Mouse (Mus musculus) heart, embryonic 10.5 days (tissue): ENCODE results near the gene Btbd18. TPM values are rescaled to one million over a fixed set of nuclear protein-coding genes. Genes with fewer than 3 reads are reported as not detected.

Experiments used
- DNase-seq: peaks from one replicate; pipeline ENCODE4 v3.0.0-alpha.2; 2017; ENCODE audit warnings: low spot score
- H3K27ac ChIP-seq: fragments of 300-500 bp; sonication (generic); 2 replicates; pipeline ENCODE4 v1.5.1; 2016; ENCODE audit warnings: mild to moderate bottlenecking
- H3K27me3 ChIP-seq: fragments of 300-500 bp; sonication (generic); 2 replicates; pipeline ENCODE4 v1.6.1; 2016; ENCODE audit warnings: mild to moderate bottlenecking; ENCODE audit not compliant: poor library complexity, insufficient read depth, severe bottlenecking
- H3K36me3 ChIP-seq: fragments of 300-500 bp; sonication (generic); 2 replicates; pipeline ENCODE4 v1.6.1; 2016; ENCODE audit warnings: mild to moderate bottlenecking, moderate library complexity
- H3K4me1 ChIP-seq: fragments of 300-500 bp; sonication (generic); 2 replicates; pipeline ENCODE4 v1.6.1; 2016; ENCODE audit warnings: mild to moderate bottlenecking
- H3K4me3 ChIP-seq: fragments of 300-500 bp; sonication (generic); 2 replicates; pipeline ENCODE4 v1.5.1; 2016; ENCODE audit warnings: mild to moderate bottlenecking, moderate library complexity
- H3K9me3 ChIP-seq: fragments of 300-500 bp; sonication (generic); 2 replicates; pipeline ENCODE4 v1.6.1; 2016; ENCODE audit warnings: mild to moderate bottlenecking, moderate library complexity
- WGBS: fragments of 180-500 bp; shearing (Covaris S2); methylation state at CpG from one replicate; pipeline ENCODE4 v1.1.7; 2016; 5-methylcytosine and 5-hydroxymethylcytosine counted together
- polyA plus RNA-seq: library from polyadenylated mRNA; unstranded; fragments of >200 nt; fragmentation: Nextera tagmentation; extraction: Ambion mirVana; gene quantifications from 2 replicates; pipeline ENCODE4 v1.2.1, GENCODE M21; 2016

Btbd18 gene
- polyA plus RNA-seq, 1 experiment from 2014 or later, result 0.29 TPM

GRCm38 (mm10) chr2:84634006-84634405 is 24.9 kb upstream of the Btbd18 start:
- 40% methylated on average over 4 of the region's 4 CpGs for WGBS
- Histone ChIP-seq H3K27ac (peak overlapping the region; percentile 92), H3K9me3 (no peaks in the 10 kb centered on the region), H3K27me3 (no peaks in the 10 kb centered on the region), H3K4me3 (peak overlapping the region; percentile 45), H3K4me1 (peaks cover 75% of the 10 kb centered on the region), H3K36me3 (0 out of 2 replicates have a peak, but pooled peaks cover 2% of the 10 kb centered on the region)
- DNase-seq, result peak; percentile 48

- H3K36me3 ChIP-seq, result 0 out of 2 replicates have a peak, but pooled peaks cover 2% of the 10 kb centered on the region
- no peaks in the 10 kb centered on the region for H3K9me3 ChIP-seq
- H3K4me1 ChIP-seq, result peaks cover 84% of the 10 kb centered on the region
- WGBS, result 11% methylated on average over 4 of the region's 4 CpGs
- peak; percentile 77 for DNase-seq
- H3K27me3 ChIP-seq, result no peaks in the 10 kb centered on the region
- H3K27ac ChIP-seq, result peak overlapping the region; percentile 92
- H3K4me3 ChIP-seq, result peak overlapping the region; percentile 45
These were observed 23.9 kb upstream of the Btbd18 start for GRCm38 (mm10) chr2:84634934-84635482.

GRCm38 (mm10) chr2:84635611-84636010 is 23.3 kb upstream of the Btbd18 start:
- Histone ChIP-seq H3K4me3 (peak overlapping the region; percentile 45), H3K9me3 (no peaks in the 10 kb centered on the region), H3K27me3 (no peaks in the 10 kb centered on the region), H3K4me1 (peaks cover 90% of the 10 kb centered on the region), H3K36me3 (no peaks in the 10 kb centered on the region; the same call in 1 of the 2 replicates), H3K27ac (peak overlapping the region; percentile 92)
- 0% methylated on average over 2 of the region's 2 CpGs for WGBS
- DNase-seq, result peak; percentile 98

- Histone ChIP-seq H3K27me3 (no peaks in the 10 kb centered on the region), H3K4me1 (peaks cover 96% of the 10 kb centered on the region), H3K36me3 (no peaks in the 10 kb centered on the region; the same call in 1 of the 2 replicates), H3K27ac (peak overlapping the region; percentile 92), H3K9me3 (no peaks in the 10 kb centered on the region), H3K4me3 (peak overlapping the region; percentile 45)
- WGBS, result 16% methylated on average over 8 of the region's 8 CpGs
- peak; percentile 60 for DNase-seq
These were observed 22.6 kb upstream of the Btbd18 start for GRCm38 (mm10) chr2:84636231-84636741.

- Histone ChIP-seq H3K4me1 (peaks cover 91% of the 10 kb centered on the region), H3K4me3 (peak overlapping the region; percentile 45), H3K36me3 (peaks cover 5% of the 10 kb centered on the region; the same call in 1 of the 2 replicates), H3K27ac (peak overlapping the region; percentile 92), H3K27me3 (no peaks in the 10 kb centered on the region), H3K9me3 (no peaks in the 10 kb centered on the region)
- DNase-seq, result peak; percentile 73
- WGBS, result 25% methylated on average over 7 of the region's 7 CpGs
These were observed 21.3 kb upstream of the Btbd18 start for GRCm38 (mm10) chr2:84637452-84638165.

- Histone ChIP-seq H3K36me3 (peaks cover 5% of the 10 kb centered on the region; the same call in 1 of the 2 replicates), H3K9me3 (no peaks in the 10 kb centered on the region), H3K4me1 (peaks cover 89% of the 10 kb centered on the region), H3K4me3 (peak overlapping the region; percentile 38), H3K27me3 (no peaks in the 10 kb centered on the region), H3K27ac (peak overlapping the region; percentile 92)
- peak; percentile 16 for DNase-seq
- 42% methylated on average over 5 of the region's 5 CpGs for WGBS
These were observed 20.3 kb upstream of the Btbd18 start for GRCm38 (mm10) chr2:84638428-84639220.

GRCm38 (mm10) chr2:84640833-84641232 is 18.0 kb upstream of the Btbd18 start:
- no peak overlapping the region for H3K4me3 ChIP-seq
- no peaks in the 10 kb centered on the region for H3K27me3 ChIP-seq
- DNase-seq, result no peak
- peaks cover 9% of the 10 kb centered on the region; the same call in 1 of the 2 replicates for H3K36me3 ChIP-seq
- no peaks in the 10 kb centered on the region for H3K9me3 ChIP-seq
- peaks cover 73% of the 10 kb centered on the region for H3K4me1 ChIP-seq
- H3K27ac ChIP-seq, result no peak overlapping the region

GRCm38 (mm10) chr2:84646138-84646537 is 12.7 kb upstream of the Btbd18 start:
- peak; percentile 27 for DNase-seq
- H3K27ac ChIP-seq, result no peak overlapping the region
- H3K9me3 ChIP-seq, result no peaks in the 10 kb centered on the region
- H3K4me3 ChIP-seq, result no peak overlapping the region
- peaks cover 9% of the 10 kb centered on the region; the same call in 1 of the 2 replicates for H3K36me3 ChIP-seq
- H3K4me1 ChIP-seq, result peaks cover 38% of the 10 kb centered on the region
- H3K27me3 ChIP-seq, result no peaks in the 10 kb centered on the region
- WGBS, result 68% methylated on average over 1 of the region's 1 CpGs

- peak; percentile 66 for DNase-seq
- 86% methylated on average over 6 of the region's 6 CpGs for WGBS
- Histone ChIP-seq H3K9me3 (no peaks in the 10 kb centered on the region), H3K4me1 (peaks cover 31% of the 10 kb centered on the region), H3K27me3 (no peaks in the 10 kb centered on the region), H3K36me3 (peaks cover 6% of the 10 kb centered on the region; the same call in 1 of the 2 replicates), H3K27ac (no peak overlapping the region), H3K4me3 (peak overlapping the region; percentile 77)
These were observed 11.8 kb upstream of the Btbd18 start for GRCm38 (mm10) chr2:84647051-84647568.

GRCm38 (mm10) chr2:84648369-84648768 is 10.5 kb upstream of the Btbd18 start:
- H3K4me3 ChIP-seq, result peak overlapping the region; percentile 77
- 33% methylated on average over 6 of the region's 6 CpGs for WGBS
- DNase-seq, result peak; percentile 74
- H3K27ac ChIP-seq, result peak overlapping the region; percentile 96
- H3K36me3 ChIP-seq, result peaks cover 4% of the 10 kb centered on the region; the same call in 1 of the 2 replicates
- peaks cover 25% of the 10 kb centered on the region for H3K4me1 ChIP-seq
- H3K9me3 ChIP-seq, result no peaks in the 10 kb centered on the region
- no peaks in the 10 kb centered on the region for H3K27me3 ChIP-seq

GRCm38 (mm10) chr2:84649674-84650073 is 9.2 kb upstream of the Btbd18 start:
- DNase-seq, result peak; percentile 79
- H3K36me3 ChIP-seq, result peaks cover 2% of the 10 kb centered on the region; the same call in 1 of the 2 replicates
- H3K9me3 ChIP-seq, result no peaks in the 10 kb centered on the region
- peaks cover 17% of the 10 kb centered on the region for H3K4me1 ChIP-seq
- under 1% methylated on average over 10 of the region's 10 CpGs for WGBS
- peak overlapping the region; percentile 77 for H3K4me3 ChIP-seq
- H3K27ac ChIP-seq, result peak overlapping the region; percentile 96
- H3K27me3 ChIP-seq, result no peaks in the 10 kb centered on the region

- peak within 1 kb of the TSS; percentile 77 for H3K4me3 ChIP-seq
- no peaks in the 10 kb centered on the region for H3K36me3 ChIP-seq
- no peaks in the 10 kb centered on the region for H3K9me3 ChIP-seq
- under 1% methylated on average over 15 of the region's 15 CpGs for WGBS
- peak; percentile 95 for DNase-seq
- H3K27ac ChIP-seq, result peak within 1 kb of the TSS; percentile 96
- no peaks in the 10 kb centered on the region for H3K27me3 ChIP-seq
- peaks cover 17% of the 10 kb centered on the region for H3K4me1 ChIP-seq
These were observed 8.2 kb upstream of the Btbd18 start, which contains the start of gene Ctnnd1 for GRCm38 (mm10) chr2:84650464-84651195. Gene Ctnnd1, minus strand, starts transcription at chr2:84650765.
